Mouse (Mus musculus): ENCODE measurements around the gene Adgrl3.

DNA sequence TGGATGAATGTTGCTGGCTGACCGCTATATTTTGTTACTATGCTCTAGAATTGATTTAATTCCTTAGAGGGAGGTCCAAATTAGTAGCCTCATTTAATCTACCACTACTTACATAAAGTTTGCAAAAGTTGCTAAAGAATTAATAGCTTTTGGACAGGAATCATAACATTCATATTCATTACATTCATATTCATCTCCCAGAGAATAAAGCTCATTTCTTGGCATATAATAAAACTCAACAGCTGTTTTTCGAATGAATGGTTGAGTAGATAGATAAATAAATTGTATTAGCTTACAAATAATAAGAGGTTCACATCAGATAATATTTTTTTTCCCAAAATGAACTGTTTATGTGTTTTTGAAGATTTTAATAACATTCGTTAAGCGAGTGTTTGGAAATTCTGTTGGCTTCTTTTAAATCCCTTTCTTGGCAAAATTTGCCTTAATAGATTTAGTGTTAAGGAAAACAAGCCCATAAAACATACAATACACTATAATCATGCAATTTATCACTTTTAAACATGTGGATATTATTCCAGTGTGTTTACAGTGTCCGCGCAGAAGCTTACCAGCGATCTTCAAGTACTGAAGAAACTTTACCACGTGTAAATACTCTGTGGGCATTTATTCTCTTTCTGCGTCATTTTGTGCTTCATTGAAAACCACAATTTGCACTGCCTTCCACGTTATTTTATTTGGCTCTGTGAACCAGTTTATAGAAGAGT is 350.4 kb downstream of the Adgrl3 start:
- TF ChIP-seq CTCF (IDR thresholded peaks at IDR 0.05; ENCODE audit: low read depth), result no peak
- TF ChIP-seq EP300 (IDR thresholded peaks at IDR 0.05; ENCODE audit: low read depth), result no peak

Data from heart, postnatal 0 days (tissue).